Mouse (Mus musculus) heart, embryonic 11.5 days (tissue): ENCODE measurements at regions not wholly inside any gene's neighbourhood (a gene's known extent, or its start where the extent isn't known, plus 50 kb on each side); places are given as distances from the start of the nearest gene placed in this dataset.
"Not testable (repeated sequence)": the region's sequence is repeated elsewhere in the genome, so short reads cannot be mapped to it uniquely, and the experiment has no call there.

ENCODE experiments used
- ATAC-seq: fragments of 200-750 bp; cut with Nextera tagmentation; replicated peaks from 2 replicates; pipeline ENCODE4 v1.8.0; 2017; ENCODE audit warnings: moderate library complexity; ENCODE audit not compliant: insufficient number of reproducible peaks, low FRiP score, low TSS enrichment
- H3K27ac ChIP-seq: fragments of 300-500 bp; sonication (generic); 2 replicates; pipeline ENCODE4 v1.5.1; 2014; ENCODE audit warnings: mild to moderate bottlenecking, low read depth, low read length
- H3K27me3 ChIP-seq: fragments of 300-500 bp; sonication (generic); 2 replicates; pipeline ENCODE4 v1.6.1; 2014; ENCODE audit warnings: mild to moderate bottlenecking, low read length, mixed read lengths; ENCODE audit not compliant: control insufficient read depth, insufficient read depth
- H3K36me3 ChIP-seq: fragments of 300-500 bp; sonication (generic); 2 replicates; pipeline ENCODE4 v1.6.1; 2014; ENCODE audit warnings: mild to moderate bottlenecking, low read length, moderate library complexity, mixed read lengths; ENCODE audit not compliant: control insufficient read depth, insufficient read depth
- H3K4me1 ChIP-seq: fragments of 300-500 bp; sonication (generic); 2 replicates; pipeline ENCODE4 v1.6.1; 2014; ENCODE audit warnings: low read length; ENCODE audit not compliant: control insufficient read depth, insufficient read depth
- H3K4me2 ChIP-seq: fragments of 300-500 bp; sonication (generic); 2 replicates; pipeline ENCODE4 v1.6.1; 2014; ENCODE audit warnings: mild to moderate bottlenecking, moderate library complexity
- H3K4me3 ChIP-seq: fragments of 300-500 bp; sonication (generic); 2 replicates; pipeline ENCODE4 v1.5.1; 2014; ENCODE audit warnings: low read depth, low read length
- H3K9ac ChIP-seq: fragments of 300-500 bp; sonication (generic); 2 replicates; pipeline ENCODE4 v1.6.1; 2014; ENCODE audit warnings: mild to moderate bottlenecking, low read depth, low read length, moderate library complexity
- H3K9me3 ChIP-seq: fragments of 300-500 bp; sonication (generic); replicated peaks from 2 replicates; pipeline ENCODE4 v1.6.1; 2016; ENCODE audit warnings: low read length; ENCODE audit not compliant: control insufficient read depth
- WGBS: fragments of 180-500 bp; shearing (Covaris S2); extraction: QIAGEN DNeasy Blood & Tissue Kit; methylation state at CpG from one replicate; pipeline ENCODE4 v1.1.7; 2014; ENCODE audit not compliant: insufficient replicate concordance; 5-methylcytosine and 5-hydroxymethylcytosine counted together

DNA sequence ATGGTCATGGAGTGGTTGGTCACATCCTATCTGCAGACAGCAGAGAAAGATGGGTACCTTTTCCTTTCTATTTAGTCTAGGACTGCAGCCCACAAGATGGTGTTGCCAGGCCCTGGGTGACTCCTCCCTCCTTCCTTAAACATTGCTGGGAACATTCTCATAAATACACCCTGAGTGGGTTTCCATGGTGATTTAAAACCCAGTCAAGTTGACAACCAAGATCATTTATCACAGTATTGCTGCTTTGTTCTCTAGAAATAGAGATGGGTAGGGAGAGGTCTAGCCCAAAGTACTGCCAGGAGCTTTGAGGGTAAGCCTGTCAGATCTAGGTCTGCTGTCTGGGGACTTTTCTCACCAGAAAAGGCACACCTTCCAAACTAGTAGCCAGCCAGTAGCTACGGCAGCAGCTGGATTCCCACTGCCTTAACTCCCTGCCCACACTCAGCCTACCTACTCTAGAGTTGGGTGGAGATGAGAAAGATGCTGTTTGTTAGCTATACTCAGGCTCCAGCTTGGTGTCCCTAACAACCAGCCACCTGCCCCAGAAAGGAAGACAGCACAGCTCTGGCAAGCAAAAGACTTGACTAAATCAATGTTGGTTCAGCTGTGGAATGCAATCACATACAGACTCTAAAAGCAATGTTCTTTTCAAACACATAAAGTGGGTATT is 470.4 kb upstream of the Ercc4 start:
- Histone ChIP-seq H3K36me3 (no peaks in the 10 kb centered on the region), H3K4me3 (no peak overlapping the region), H3K4me2 (no peak overlapping the region), H3K27me3 (no peaks in the 10 kb centered on the region), H3K9me3 (no peaks in the 10 kb centered on the region), H3K27ac (no peak overlapping the region), H3K9ac (no peak overlapping the region), H3K4me1 (no peaks in the 10 kb centered on the region)
- WGBS = 82% methylated on average over 1 of the region's 1 CpGs
- ATAC-seq = no peak

DNA sequence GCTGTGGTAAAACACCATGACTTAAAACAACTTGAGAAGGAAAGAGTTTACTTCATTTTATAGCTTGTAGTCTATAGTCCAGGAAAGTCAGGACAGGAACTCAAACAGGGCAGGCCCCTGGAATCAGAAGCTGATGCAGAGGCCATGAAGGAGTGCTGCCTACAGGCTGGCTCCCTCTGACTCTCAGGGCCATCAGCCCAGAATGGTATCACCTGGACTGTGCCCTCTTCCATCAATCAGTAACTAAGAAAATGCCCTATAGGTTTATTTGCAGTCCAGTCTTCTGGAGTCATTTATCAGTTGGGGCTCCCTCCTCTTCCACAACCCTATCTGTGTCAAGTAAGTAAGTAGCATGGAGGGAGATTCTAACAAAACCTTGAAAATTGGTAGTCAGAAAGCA is 466.4 kb upstream of the Ercc4 start:
- H3K4me3 ChIP-seq = no peak overlapping the region
- no peak overlapping the region for H3K4me2 ChIP-seq
- H3K4me1 ChIP-seq = no peaks in the 10 kb centered on the region
- ATAC-seq = no peak
- H3K9ac ChIP-seq = no peak overlapping the region
- no peaks in the 10 kb centered on the region for H3K27me3 ChIP-seq
- H3K27ac ChIP-seq = no peak overlapping the region
- H3K36me3 ChIP-seq = no peaks in the 10 kb centered on the region
- no peaks in the 10 kb centered on the region for H3K9me3 ChIP-seq

DNA sequence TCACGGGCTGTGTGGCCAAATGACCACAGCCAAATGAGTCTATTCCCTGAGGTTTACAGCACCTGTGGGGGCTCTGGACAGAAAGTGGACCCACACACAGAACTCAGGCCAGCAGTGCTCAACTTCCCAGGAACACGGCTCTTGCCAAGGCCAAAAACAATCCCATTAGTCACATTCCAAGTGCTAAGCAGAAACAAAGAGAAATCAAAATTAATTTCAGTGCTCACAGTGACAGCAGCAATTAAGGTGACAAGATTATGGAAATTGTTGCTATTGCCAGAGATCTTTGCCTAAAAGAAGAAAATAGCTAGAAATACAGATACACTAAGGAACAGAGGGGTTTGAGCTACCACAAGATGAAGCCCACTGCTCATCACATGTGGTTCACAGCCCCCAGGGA is 464.9 kb upstream of the Ercc4 start:
- Histone ChIP-seq H3K4me2 (no peak overlapping the region), H3K9ac (no peak overlapping the region), H3K4me3 (no peak overlapping the region), H3K36me3 (no peaks in the 10 kb centered on the region), H3K27me3 (no peaks in the 10 kb centered on the region), H3K4me1 (no peaks in the 10 kb centered on the region), H3K27ac (no peak overlapping the region), H3K9me3 (no peaks in the 10 kb centered on the region)
- no peak for ATAC-seq
- WGBS = 76% methylated on average over 2 of the region's 2 CpGs

DNA sequence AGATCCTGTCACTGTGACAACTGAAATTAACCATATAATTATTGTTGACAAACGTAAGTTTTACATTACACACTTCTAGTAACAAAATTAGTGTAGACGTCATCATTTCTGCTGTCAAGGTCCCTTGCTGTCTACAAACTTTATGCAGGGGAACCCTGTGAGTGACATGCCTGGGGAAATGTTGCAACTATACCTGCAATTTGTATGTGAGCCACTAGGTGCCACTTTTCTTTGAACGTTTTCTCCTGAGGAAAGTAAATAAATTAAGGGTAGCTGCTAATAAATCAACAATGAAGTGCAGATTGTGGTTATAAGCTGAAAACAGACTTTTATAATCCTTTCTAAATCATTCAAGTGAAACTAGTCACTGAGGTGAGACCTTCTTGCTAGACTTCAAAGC is 457.3 kb upstream of the Ercc4 start:
- no peaks in the 10 kb centered on the region for H3K27me3 ChIP-seq
- H3K9ac ChIP-seq = no peak overlapping the region
- 65% methylated on average over 3 of the region's 3 CpGs for WGBS
- no peaks in the 10 kb centered on the region for H3K9me3 ChIP-seq
- no peaks in the 10 kb centered on the region for H3K36me3 ChIP-seq
- H3K4me1 ChIP-seq = no peaks in the 10 kb centered on the region
- no peak overlapping the region for H3K4me3 ChIP-seq
- H3K4me2 ChIP-seq = no peak overlapping the region
- no peak for ATAC-seq
- H3K27ac ChIP-seq = no peak overlapping the region

GRCm38 (mm10) chr16:12673656-12674055 is 435.8 kb upstream of the Ercc4 start:
- H3K9ac ChIP-seq, H3K4me3 ChIP-seq, ATAC-seq, H3K9me3 ChIP-seq, H3K27me3 ChIP-seq, H3K4me1 ChIP-seq, H3K36me3 ChIP-seq, H3K27ac ChIP-seq, H3K4me2 ChIP-seq: not testable (repeated sequence)
- WGBS = 63% methylated on average over 1 of the region's 1 CpGs

GRCm38 (mm10) chr16:12681474-12681873 is 428.0 kb upstream of the Ercc4 start:
- no peak overlapping the region for H3K9ac ChIP-seq
- H3K27me3 ChIP-seq = no peaks in the 10 kb centered on the region
- H3K36me3 ChIP-seq = no peaks in the 10 kb centered on the region
- H3K9me3 ChIP-seq = no peaks in the 10 kb centered on the region
- no peak overlapping the region for H3K4me2 ChIP-seq
- no peak overlapping the region for H3K27ac ChIP-seq
- H3K4me1 ChIP-seq = no peaks in the 10 kb centered on the region
- WGBS = 77% methylated on average over 2 of the region's 2 CpGs
- ATAC-seq = no peak
- no peak overlapping the region for H3K4me3 ChIP-seq

- Histone ChIP-seq H3K4me3 (no peak overlapping the region), H3K27ac (no peak overlapping the region), H3K4me2 (no peak overlapping the region), H3K9ac (no peak overlapping the region), H3K27me3 (no peaks in the 10 kb centered on the region), H3K9me3 (no peaks in the 10 kb centered on the region), H3K4me1 (no peaks in the 10 kb centered on the region), H3K36me3 (no peaks in the 10 kb centered on the region)
- no peak for ATAC-seq
- 49% methylated on average over 3 of the region's 3 CpGs for WGBS
Observed at GRCm38 (mm10) chr16:12685816-12686215, 423.7 kb upstream of the Ercc4 start.

DNA sequence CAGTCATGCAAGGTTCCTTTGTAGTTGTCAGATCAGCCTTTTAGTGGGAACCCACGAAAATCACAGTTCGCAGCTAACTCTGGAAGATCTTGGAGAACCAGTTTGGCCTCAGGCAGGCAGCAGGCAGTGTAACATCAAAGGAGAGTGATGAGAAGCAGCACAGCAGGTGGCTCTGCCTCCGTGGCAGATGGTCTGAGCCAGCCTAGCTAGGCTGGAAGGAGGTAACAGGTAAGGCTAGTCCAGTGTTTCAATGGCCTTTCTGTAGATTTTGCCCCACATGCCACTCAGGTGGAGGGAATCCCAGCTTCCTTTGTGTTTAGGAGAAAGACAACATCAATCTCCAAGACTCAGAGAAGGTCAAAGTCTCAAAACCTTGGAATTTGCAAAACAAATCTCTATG is 417.7 kb upstream of the Ercc4 start:
- ATAC-seq = no peak
- Histone ChIP-seq H3K27me3 (no peaks in the 10 kb centered on the region), H3K4me1 (peaks cover 10% of the 10 kb centered on the region), H3K36me3 (no peaks in the 10 kb centered on the region), H3K4me3 (no peak overlapping the region), H3K9ac (no peak overlapping the region), H3K4me2 (no peak overlapping the region), H3K9me3 (no peaks in the 10 kb centered on the region), H3K27ac (no peak overlapping the region)
- WGBS = 28% methylated on average over 3 of the region's 3 CpGs

DNA sequence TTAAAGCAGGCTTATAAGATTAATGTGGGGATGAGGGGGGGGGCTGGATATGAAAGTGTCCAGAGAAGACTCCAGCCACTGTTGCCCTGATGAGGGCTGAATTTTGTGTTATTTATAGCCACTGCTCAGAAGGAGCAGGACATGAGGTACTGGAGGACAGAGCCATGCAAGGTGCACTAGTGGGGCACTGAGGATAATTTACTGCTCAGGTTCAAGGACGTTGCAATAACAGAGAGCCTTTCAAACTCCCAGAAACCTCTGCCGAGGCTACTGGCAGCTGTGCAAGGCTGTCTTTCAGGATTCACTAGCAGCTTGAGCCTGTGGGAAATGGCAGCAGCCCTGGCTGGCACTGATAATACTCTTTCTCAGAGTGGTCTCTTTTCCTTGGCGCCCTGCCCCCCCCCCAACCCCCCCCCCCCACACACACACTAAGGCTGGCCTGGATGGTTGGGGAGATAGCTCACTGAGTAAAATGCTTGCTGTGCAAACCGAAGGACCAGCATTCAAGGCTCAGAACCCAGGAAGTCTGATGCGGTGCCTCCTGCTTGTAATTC is 416.7 kb upstream of the Ercc4 start:
- no peak for ATAC-seq
- Histone ChIP-seq H3K36me3 (no peaks in the 10 kb centered on the region), H3K4me3 (no peak overlapping the region), H3K27me3 (no peaks in the 10 kb centered on the region), H3K27ac (no peak overlapping the region), H3K4me1 (peaks cover 10% of the 10 kb centered on the region), H3K9me3 (no peaks in the 10 kb centered on the region), H3K9ac (no peak overlapping the region), H3K4me2 (no peak overlapping the region)
- 41% methylated on average over 5 of the region's 5 CpGs for WGBS
